Mouse (Mus musculus) stomach, postnatal 0 days (tissue): ENCODE results near the gene Lrig2.

Experiments used
- CTCF ChIP-seq: IDR thresholded peaks from 2 replicates; pipeline ENCODE4 v1.5.1; 2016; ENCODE audit warnings: antibody characterized with exemption, low read depth, mild to moderate bottlenecking, moderate library complexity
- EP300 ChIP-seq: optimal IDR thresholded peaks from 2 replicates; pipeline ENCODE3; 2016; ENCODE audit warnings: antibody characterized with exemption

GRCm38 (mm10) chr3:104447240-104447639, 64.5 kb downstream of the Lrig2 start:
- TF ChIP-seq CTCF: no peak
- no peak for TF ChIP-seq EP300
